Mouse (Mus musculus): ENCODE measurements around the gene Sertad3. TPM values are rescaled to one million over a fixed set of nuclear protein-coding genes. Genes with fewer than 3 reads are reported as not detected.

The Sertad3 gene
- total RNA-seq (2023), result 10 to 100 TPM; 21.4 to 21.7 TPM

GRCm38 (mm10) chr7:27473156-27473834, at the start of gene Sertad3:
TSS of gene Sertad3 (plus strand) at chr7:27473768.

GRCm38 (mm10) chr7:27447419-27448286, 25.9 kb upstream of the Sertad3 start, which contains the start of the genes Sptbn4 and Blvrb:
TSS of gene Sptbn4 (minus strand) at chr7:27447686.
TSS of gene Blvrb (plus strand) at chr7:27447978.

GRCm38 (mm10) chr7:27486770-27487697, 13.5 kb downstream of the Sertad3 start, which contains the start of gene Sertad1:
TSS of gene Sertad1 (plus strand) at chr7:27486910.

GRCm38 (mm10) chr7:27499036-27499435, 25.5 kb downstream of the Sertad3 start, which contains the start of gene Prx:
TSS of gene Prx (plus strand) at chr7:27499324.

GRCm38 (mm10) chr7:27522967-27523366, 49.4 kb downstream of the Sertad3 start, which contains the start of gene Hipk4:
TSS of gene Hipk4 (plus strand) at chr7:27523267.

Other genes starting within 250 kb of the Sertad3 start
- 10 to 100 TPM; 14.2 to 18.6 TPM for gene Itpkc, start 245.1 kb upstream of the Sertad3 start, total RNA-seq (2023)
- 10 to 100 TPM; 24.5 to 31.5 TPM for gene Coq8b, start 240.7 kb upstream of the Sertad3 start, total RNA-seq (2023)
- gene Numbl, start 215.3 kb upstream of the Sertad3 start, total RNA-seq (2023), result 1 to 10 TPM; 1.5 to 1.9 TPM
- 1 to 10 TPM; 1.3 to 2.4 TPM for gene Ltbp4, start 136.1 kb upstream of the Sertad3 start, total RNA-seq (2023)
- 100 to 1,000 TPM in 1 of 2 experiments, 10 to 100 TPM in 1; 98.2 to 102 TPM for gene Shkbp1, start 117.7 kb upstream of the Sertad3 start, total RNA-seq (2023)
- gene Gm20479, start 116.3 kb upstream of the Sertad3 start, total RNA-seq (2023), result 1 to 10 TPM in 1 of 2 experiments, not detected in 1; 5.0 TPM
- gene Sptbn4, start 26.1 kb upstream of the Sertad3 start, total RNA-seq (2023), result 1 to 10 TPM in 1 of 2 experiments, under 1 TPM in 1; 0.18 to 1.2 TPM
- gene Blvrb, start 25.8 kb upstream of the Sertad3 start, total RNA-seq (2023), result 10 to 100 TPM; 68.2 to 79.7 TPM
- 10 to 100 TPM; 31.8 to 34.5 TPM for gene Sertad1, start 13.1 kb downstream of the Sertad3 start, total RNA-seq (2023)
- gene Prx, start 25.6 kb downstream of the Sertad3 start, total RNA-seq (2023), result under 1 TPM; 0.27 to 0.46 TPM
- not detected for gene Hipk4, start 49.5 kb downstream of the Sertad3 start, total RNA-seq (2023)
- 10 to 100 TPM; 54.4 to 55.1 TPM for gene Pld3, start 79.5 kb downstream of the Sertad3 start, total RNA-seq (2023)
- gene 2310022A10Rik, start 79.5 kb downstream of the Sertad3 start, total RNA-seq (2023), result 10 to 100 TPM; 26.4 to 29.2 TPM
- gene Akt2, start 117.8 kb downstream of the Sertad3 start, total RNA-seq (2023), result 100 to 1,000 TPM in 1 of 2 experiments, 10 to 100 TPM in 1; 99.1 to 102 TPM
- not detected for gene Ttc9b, start 180.1 kb downstream of the Sertad3 start, total RNA-seq (2023)
- 10 to 100 TPM; 12.6 to 16.5 TPM for gene Map3k10, start 200.8 kb downstream of the Sertad3 start, total RNA-seq (2023)
- gene Zfp607b, start 215.6 kb downstream of the Sertad3 start, total RNA-seq (2023), result 1 to 10 TPM; 1.3 to 2.2 TPM